Mouse (Mus musculus) CH12.LX (cell line): ENCODE measurements around the gene Nat8. TPM values are rescaled to one million over a fixed set of nuclear protein-coding genes. Genes with fewer than 3 reads are reported as not detected.
A peak's percentile ranks its signal among the peaks of the same experiment; 100 is the strongest.
"Not testable (repeated sequence)": the region's sequence is repeated elsewhere in the genome, so short reads cannot be mapped to it uniquely, and the experiment has no call there.

ENCODE experiments used
- DNase-seq: peaks from one replicate; pipeline ENCODE4 v3.0.0-alpha.2; 2013; ENCODE audit errors: extremely low read depth
- H3K27ac ChIP-seq: 2 replicates; pipeline ENCODE4 v1.5.1; 2012; ENCODE audit warnings: low read depth, mild to moderate bottlenecking, control low read depth, moderate library complexity; ENCODE audit not compliant: insufficient read depth
- H3K27me3 ChIP-seq: replicated peaks from 2 replicates; pipeline ENCODE3; 2012; ENCODE audit warnings: inconsistent platforms
- H3K36me3 ChIP-seq, 2 experiments: replicated peaks in 1 of 2; 2 replicates each; pipeline versions ENCODE3 to v1.6.1; 2012; ENCODE audit warnings: inconsistent platforms in 1 of 2, low read length in 1 of 2, mild to moderate bottlenecking in 1 of 2, mixed read lengths in 1 of 2, moderate library complexity in 1 of 2; ENCODE audit not compliant: control insufficient read depth in 1 of 2, insufficient read depth in 1 of 2
- H3K4me1 ChIP-seq, 2 experiments: 2 replicates each; pipeline ENCODE4 v1.6.1; 2012; ENCODE audit warnings: inconsistent platforms in 1 of 2, moderate library complexity in 1 of 2; ENCODE audit not compliant: insufficient read depth in 2 of 2, control insufficient read depth in 1 of 2
- H3K4me2 ChIP-seq: 2 replicates; pipeline ENCODE4 v1.6.1; 2012; ENCODE audit warnings: low read depth, mild to moderate bottlenecking, control low read depth; ENCODE audit not compliant: poor library complexity, insufficient read depth, severe bottlenecking
- H3K4me3 ChIP-seq, 3 experiments: fragments of 150-350 bp in 1 of 3; sonication (generic) in 1 of 3; replicated peaks in 1 of 3; 2 replicates each; pipeline versions ENCODE3 to v1.5.1; 2011 to 2012; ENCODE audit warnings: low read depth in 2 of 3, low read length in 2 of 3, mild to moderate bottlenecking in 2 of 3, moderate library complexity in 2 of 3, control low read depth in 1 of 3, improper control_type of control experiment in 1 of 3, inconsistent platforms in 1 of 3, mixed read lengths in 1 of 3; ENCODE audit not compliant: poor library complexity in 1 of 3
- H3K79me2 ChIP-seq: replicated peaks from 2 replicates; pipeline ENCODE4 v1.6.1; 2012; ENCODE audit warnings: mild to moderate bottlenecking, moderate library complexity; ENCODE audit not compliant: control insufficient read depth, poor library complexity, insufficient read depth, severe bottlenecking; ENCODE audit errors: extremely low read depth
- H3K9ac ChIP-seq: 2 replicates; pipeline ENCODE4 v1.6.1; 2012; ENCODE audit warnings: low read depth, mild to moderate bottlenecking, control low read depth, moderate library complexity; ENCODE audit not compliant: insufficient read depth
- H3K9me3 ChIP-seq: replicated peaks from 2 replicates; pipeline ENCODE3; 2012; ENCODE audit warnings: low read length, inconsistent platforms, mixed read lengths
- CTCF ChIP-seq, 2 experiments: IDR thresholded peaks in 1 of 2; conservative IDR thresholded peaks in 1 of 2; 2 replicates each; pipeline ENCODE4 v1.5.1; 2011 to 2012; ENCODE audit warnings: low read depth in 2 of 2, low read length in 2 of 2, improper control_type of control experiment in 1 of 2, inconsistent platforms in 1 of 2, mild to moderate bottlenecking in 1 of 2, moderate library complexity in 1 of 2
- dilution Hi-C: fragments of 300-500 bp; cut with MboI; formaldehyde crosslinking; loops from 2 replicates; pipeline ENCODE4 v1.14.3; 2020; ENCODE audit warnings: low sequenced_read_pairs; ENCODE audit not compliant: extremely low pct_unique_long_range_greater_than_20kb, extremely low pct_ligation_motif_present
- in situ Hi-C: fragments of 300-500 bp; cut with MboI; formaldehyde crosslinking; loops from 3 replicates; pipeline ENCODE4 v1.14.3; 2019; ENCODE audit warnings: low sequenced_read_pairs, low pct_ligation_motif_present, low pct_unique_long_range_greater_than_20kb, mixed read lengths
- polyA plus RNA-seq: library from polyadenylated mRNA; unstranded; fragments of >175 nt; gene quantifications from 2 replicates; pipeline ENCODE4 v1.2.1, GENCODE M21; 2012; ENCODE audit warnings: low read depth; ENCODE audit not compliant: insufficient read length
- total RNA-seq, 2 experiments: library from RNA; depleted of rRNA; stranded (reverse); fragments of 300-350 nt in 1 of 2; fragments of >200 nt in 1 of 2; gene quantifications; 2 replicates each; pipeline ENCODE4 v1.2.3; 2012 to 2014

Gene Nat8
- total and polyA plus RNA-seq, 3 experiments = not detected

- H3K27ac ChIP-seq, H3K4me2 ChIP-seq, dilution Hi-C loops, H3K9me3 ChIP-seq, H3K4me3 ChIP-seq, DNase-seq, H3K79me2 ChIP-seq, in situ Hi-C loops, H3K9ac ChIP-seq, H3K36me3 ChIP-seq: not testable (repeated sequence)
- TF ChIP-seq CTCF (conservative IDR thresholded peaks at IDR 0.05 in 1 of 2, IDR thresholded peaks at IDR 0.05 in 1 of 2; ENCODE audit: low read depth in 2 of 2, low read length in 2 of 2) = peak in 1 of 2 experiments; percentile 22; a peak in 1 of 4 replicates
- Histone ChIP-seq H3K4me1 (peaks cover 8 to 13% of the 10 kb centered on the region in 2 experiments; a peak in 2 of 4 replicates), H3K27me3 (peaks cover 31% of the 10 kb centered on the region)
Observed at GRCm38 (mm10) chr6:85836827-85837226, 4.9 kb upstream of the Nat8 start.

- H3K9me3 ChIP-seq, H3K36me3 ChIP-seq, in situ Hi-C loops, H3K9ac ChIP-seq, dilution Hi-C loops, H3K4me2 ChIP-seq, DNase-seq, H3K27ac ChIP-seq, H3K4me3 ChIP-seq, H3K79me2 ChIP-seq: not testable (repeated sequence)
- Histone ChIP-seq H3K4me1 (peaks cover 8 to 13% of the 10 kb centered on the region in 2 experiments; a peak in 2 of 4 replicates), H3K27me3 (peaks cover 35% of the 10 kb centered on the region)
Observed at GRCm38 (mm10) chr6:85836098-85836497, 4.2 kb upstream of the Nat8 start.

GRCm38 (mm10) chr6:85835104-85835503 is 3.2 kb upstream of the Nat8 start:
- DNase-seq, H3K27ac ChIP-seq, H3K36me3 ChIP-seq, H3K79me2 ChIP-seq, dilution Hi-C loops, H3K9me3 ChIP-seq, in situ Hi-C loops, H3K9ac ChIP-seq, H3K4me3 ChIP-seq, H3K4me2 ChIP-seq: not testable (repeated sequence)
- Histone ChIP-seq H3K4me1 (peaks cover 8 to 15% of the 10 kb centered on the region in 2 experiments; a peak in 2 of 4 replicates), H3K27me3 (peaks cover 42% of the 10 kb centered on the region)

GRCm38 (mm10) chr6:85834504-85835100 is 2.7 kb upstream of the Nat8 start:
- H3K4me3 ChIP-seq, H3K79me2 ChIP-seq, H3K36me3 ChIP-seq, DNase-seq, H3K4me2 ChIP-seq, H3K27ac ChIP-seq, dilution Hi-C loops, H3K9ac ChIP-seq, in situ Hi-C loops, H3K9me3 ChIP-seq: not testable (repeated sequence)
- Histone ChIP-seq H3K27me3 (peaks cover 44% of the 10 kb centered on the region), H3K4me1 (peaks cover 8 to 18% of the 10 kb centered on the region in 2 experiments; a peak in 2 of 4 replicates)
